Mouse (Mus musculus): ENCODE results near the gene Tlx2. TPM values are rescaled to one million over a fixed set of nuclear protein-coding genes. Genes with fewer than 3 reads are reported as not detected.

The Tlx2 gene
- polyA plus RNA-seq, 1 experiment from 2014 or later: 1.9 TPM

DNA sequence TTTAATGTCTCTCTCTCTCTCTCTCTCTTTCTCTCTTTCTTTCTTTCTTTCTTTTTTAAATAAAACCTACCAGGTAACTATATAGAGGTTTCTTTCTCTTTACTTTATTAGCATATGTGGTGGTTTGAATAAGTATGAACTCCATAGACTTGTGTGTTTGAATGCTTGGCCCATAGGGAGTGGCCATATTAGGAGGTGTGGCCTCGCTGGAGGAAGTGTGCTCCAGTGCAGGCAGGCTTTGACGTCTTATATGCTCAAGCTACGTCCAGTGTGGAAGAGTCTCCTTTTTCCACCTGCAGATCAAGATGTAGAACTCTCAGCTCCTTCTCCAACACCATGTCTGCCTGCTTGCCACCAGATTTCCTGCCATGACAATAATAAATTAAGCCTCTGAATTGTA, 51.0 kb downstream of the Tlx2 start:
- H3K27me3 ChIP-seq (ENCODE audit: control insufficient read depth, insufficient read depth, low read length): no peaks in the 10 kb centered on the region
- H3K27ac ChIP-seq (replicated peaks in 1 of 2; ENCODE audit: control insufficient read depth in 1 of 2, insufficient read depth in 1 of 2, low read depth in 2 of 2, low read length in 2 of 2): no peak overlapping the region
- no peaks in the 10 kb centered on the region for H3K36me3 ChIP-seq (ENCODE audit: control insufficient read depth, insufficient read depth, low read length)
- H3K4me1 ChIP-seq (ENCODE audit: control insufficient read depth in 2 of 2, insufficient read depth in 2 of 2, low read length in 2 of 2): peaks cover 3 to 7% of the 10 kb centered on the region in 2 experiments; a peak in 3 of 4 replicates
- WGBS: 63% methylated on average over 3 of the region's 3 CpGs
- no peak overlapping the region for H3K9ac ChIP-seq (ENCODE audit: low read length)
- no peak overlapping the region for H3K4me3 ChIP-seq (ENCODE audit: control insufficient read depth in 1 of 2, insufficient read depth in 1 of 2, low read depth in 1 of 2, low read length in 2 of 2)
- H3K9me3 ChIP-seq (ENCODE audit: control insufficient read depth, low read length): no peaks in the 10 kb centered on the region
- no peak for ATAC-seq (ENCODE audit: insufficient number of reproducible peaks, insufficient read depth, low FRiP score, low read depth)
- no peak overlapping the region for H3K4me2 ChIP-seq (ENCODE audit: low read length)

MicroRNAs encoded within 50 kb of the gene (microRNA counts, 519-probe panel; counts per million panel counts)
- 322 counts per million, percentile 70 among the panel's probes with 10 or more counts for microRNA mmu-miR-3470a+mmu-miR-3470b

Small RNA genes lying within 50 kb of the gene (microRNA-seq; reads per million reads assigned to microRNA genes)
- gene Mir3470a: not detected
- not detected for gene Mir7040

Other genes with a start within 250 kb of the Tlx2 start
- not detected in 2 replicates for gene Sema4f, start 130.5 kb downstream of the Tlx2 start, polyA plus RNA-seq (2014; fragmentation: Nextera tagmentation; extraction: Ambion mirVana)
- gene M1ap, start 123.4 kb downstream of the Tlx2 start, polyA plus RNA-seq (2014; fragmentation: Nextera tagmentation; extraction: Ambion mirVana): 0.35 and 1.4 TPM in 2 replicates
- gene Dok1, start 36.8 kb downstream of the Tlx2 start, polyA plus RNA-seq (2014; fragmentation: Nextera tagmentation; extraction: Ambion mirVana): 4.3 and 6.4 TPM in 2 replicates
- gene Loxl3, start 36.1 kb downstream of the Tlx2 start, polyA plus RNA-seq (2014; fragmentation: Nextera tagmentation; extraction: Ambion mirVana): 3.8 and 6.2 TPM in 2 replicates
- gene Aup1, start 15.8 kb downstream of the Tlx2 start, polyA plus RNA-seq (2014; fragmentation: Nextera tagmentation; extraction: Ambion mirVana): 87.8 and 95.5 TPM in 2 replicates
- 42.8 and 47.6 TPM in 2 replicates for gene Htra2, start 15.0 kb downstream of the Tlx2 start, polyA plus RNA-seq (2014; fragmentation: Nextera tagmentation; extraction: Ambion mirVana)
- 0.38 and 0.46 TPM in 2 replicates for gene Dqx1, start 12.4 kb downstream of the Tlx2 start, polyA plus RNA-seq (2014; fragmentation: Nextera tagmentation; extraction: Ambion mirVana)
- 14.1 and 16.8 TPM in 2 replicates for gene Pcgf1, start 7.6 kb upstream of the Tlx2 start, polyA plus RNA-seq (2014; fragmentation: Nextera tagmentation; extraction: Ambion mirVana)
- 0.28 TPM in 1 of 2 replicates, not detected in the other for gene Lbx2, start 16.1 kb upstream of the Tlx2 start, polyA plus RNA-seq (2014; fragmentation: Nextera tagmentation; extraction: Ambion mirVana)
- gene Ccdc142, start 31.3 kb upstream of the Tlx2 start, polyA plus RNA-seq (2014; fragmentation: Nextera tagmentation; extraction: Ambion mirVana): 1.6 and 2.2 TPM in 2 replicates
- 1.3 and 1.5 TPM in 2 replicates for gene Gm42688, start 31.3 kb upstream of the Tlx2 start, polyA plus RNA-seq (2014; fragmentation: Nextera tagmentation; extraction: Ambion mirVana)
- 179 and 180 TPM in 2 replicates for gene Mrpl53, start 38.7 kb upstream of the Tlx2 start, polyA plus RNA-seq (2014; fragmentation: Nextera tagmentation; extraction: Ambion mirVana)
- gene Mogs, start 45.2 kb upstream of the Tlx2 start, polyA plus RNA-seq (2014; fragmentation: Nextera tagmentation; extraction: Ambion mirVana): 17.8 and 21.6 TPM in 2 replicates
- 76.0 and 94.5 TPM in 2 replicates for gene Wbp1, start 51.3 kb upstream of the Tlx2 start, polyA plus RNA-seq (2014; fragmentation: Nextera tagmentation; extraction: Ambion mirVana)
- gene Ino80b, start 55.1 kb upstream of the Tlx2 start, polyA plus RNA-seq (2014; fragmentation: Nextera tagmentation; extraction: Ambion mirVana): 10.3 and 11.3 TPM in 2 replicates
- 9.9 and 11.6 TPM in 2 replicates for gene Rtkn, start 65.2 kb upstream of the Tlx2 start, polyA plus RNA-seq (2014; fragmentation: Nextera tagmentation; extraction: Ambion mirVana)
- gene Wdr54, start 86.1 kb upstream of the Tlx2 start, polyA plus RNA-seq (2014; fragmentation: Nextera tagmentation; extraction: Ambion mirVana): 6.0 and 6.2 TPM in 2 replicates
- gene 1700003E16Rik, start 86.1 kb upstream of the Tlx2 start, polyA plus RNA-seq (2014; fragmentation: Nextera tagmentation; extraction: Ambion mirVana): 0.31 and 0.43 TPM in 2 replicates
- 53.1 and 60.2 TPM in 2 replicates for gene Dctn1, start 95.6 kb upstream of the Tlx2 start, polyA plus RNA-seq (2014; fragmentation: Nextera tagmentation; extraction: Ambion mirVana)
- gene Slc4a5, start 149.5 kb upstream of the Tlx2 start, polyA plus RNA-seq (2014; fragmentation: Nextera tagmentation; extraction: Ambion mirVana): 0.11 and 0.16 TPM in 2 replicates